Mouse (Mus musculus) megakaryocyte, adult 5-6 weeks (primary cell): ENCODE results near the gene Gm21905. TPM values are rescaled to one million over a fixed set of nuclear protein-coding genes. Genes with fewer than 3 reads are reported as not detected.

Source experiments
- ATAC-seq: 2 replicates; pipeline ENCODE4 v1.8.0; 2016; ENCODE audit warnings: mild to moderate bottlenecking, inconsistent platforms; ENCODE audit not compliant: poor library complexity, severe bottlenecking
- total RNA-seq, 2 experiments: library from RNA; stranded (forward) in 1 of 2; stranded (reverse) in 1 of 2; fragments of 153-499, 151-499 nt in 1 of 2; fragments of 221-1000, 200-1000 nt in 1 of 2; gene quantifications; 2 replicates each; pipeline versions ENCODE4 v1.2.3 to v1.2.4; 2015 to 2017

Gene Gm21905
- total RNA-seq (2015) (not detected in 2 replicates), total RNA-seq (2017) (not detected in 2 replicates)

GRCm38 (mm10) chr5:67946321-67946720, at the start of gene Gm21905:
TSS of gene Gm21905 (minus strand) at chr5:67946421.
- no peak for ATAC-seq

GRCm38 (mm10) chr5:67990426-67990825, 44.2 kb upstream of the Gm21905 start:
- no peak for ATAC-seq

- ATAC-seq, result no peak
Observed at GRCm38 (mm10) chr5:67981946-67982526, 35.8 kb upstream of the Gm21905 start.

- ATAC-seq, result no peak
Observed at GRCm38 (mm10) chr5:67969536-67969935, 23.3 kb upstream of the Gm21905 start.

- ATAC-seq, result no peak
Observed at GRCm38 (mm10) chr5:67961708-67962629, 15.7 kb upstream of the Gm21905 start.

- no peak for ATAC-seq
Observed at GRCm38 (mm10) chr5:67955486-67955885, 9.3 kb upstream of the Gm21905 start.

GRCm38 (mm10) chr5:67954097-67954496, 7.9 kb upstream of the Gm21905 start:
- ATAC-seq, result no peak

GRCm38 (mm10) chr5:67948074-67948473, 1.9 kb upstream of the Gm21905 start:
- ATAC-seq, result no peak

- ATAC-seq, result no peak
Observed at GRCm38 (mm10) chr5:67947006-67947405, 785 bp upstream of the Gm21905 start.

- ATAC-seq, result no peak
Observed at GRCm38 (mm10) chr5:67944074-67944785, 2.0 kb downstream of the Gm21905 start.

- peak; percentile 68; the same call in 1 of the 2 replicates for ATAC-seq
Observed at GRCm38 (mm10) chr5:67943199-67943598, 3.0 kb downstream of the Gm21905 start.

GRCm38 (mm10) chr5:67941369-67941768, 4.9 kb downstream of the Gm21905 start, which contains the start of gene Gm5108:
TSS of gene Gm5108 (plus strand) at chr5:67941669.
- ATAC-seq, result no peak

- no peak for ATAC-seq
Observed at GRCm38 (mm10) chr5:67931623-67932022, 14.6 kb downstream of the Gm21905 start.

- no peak for ATAC-seq
Observed at GRCm38 (mm10) chr5:67930584-67930983, 15.6 kb downstream of the Gm21905 start.

GRCm38 (mm10) chr5:67904555-67904954, 41.7 kb downstream of the Gm21905 start:
- no peak for ATAC-seq

- ATAC-seq, result no peak
Observed at GRCm38 (mm10) chr5:67898921-67899320, 47.3 kb downstream of the Gm21905 start.

GRCm38 (mm10) chr5:67884422-67885210, 61.6 kb downstream of the Gm21905 start:
- no peak for ATAC-seq

GRCm38 (mm10) chr5:67883564-67884171, 62.6 kb downstream of the Gm21905 start:
- no peak for ATAC-seq
